11 mouse cellular contexts compared by ENCODE assay signal in the genomic region with DNA sequence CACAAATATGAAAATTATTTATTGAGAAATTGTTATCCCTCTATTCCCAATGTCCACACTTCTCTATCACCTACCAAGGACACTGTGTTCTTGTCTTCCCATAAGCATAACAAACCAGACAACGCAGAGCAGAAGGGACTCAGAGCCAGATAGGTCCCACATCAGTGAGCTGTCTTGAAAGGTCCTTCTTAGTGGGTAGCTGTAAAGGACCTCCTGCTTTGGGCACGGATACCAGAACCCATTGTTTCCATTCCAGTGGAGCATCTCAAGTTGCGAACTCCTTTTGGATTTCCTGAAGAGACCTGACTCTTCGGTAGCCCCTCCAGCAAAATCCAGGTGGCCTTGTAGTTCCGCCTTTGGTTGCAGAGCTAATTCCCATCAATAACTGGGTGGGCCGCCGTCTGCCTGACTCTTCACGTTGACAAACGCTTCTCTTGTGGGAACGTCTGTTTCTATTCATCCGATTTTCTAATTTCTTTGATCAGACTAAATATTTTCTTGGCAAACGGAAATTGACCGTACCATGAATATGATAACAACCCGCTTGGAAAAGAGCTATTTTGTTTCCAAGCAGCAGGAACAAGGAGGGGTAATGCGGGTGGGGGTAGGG. TPM values are rescaled to one million over a fixed set of nuclear protein-coding genes. Genes with fewer than 3 reads are reported as not detected.
DNase-seq lines count a peak whose midpoint lies in the region; ATAC-seq and TF ChIP-seq lines count a peak whose summit lies in the region.
"Had no signal": no experiment of that assay in that cellular context is flagged by ENCODE, and none has a peak within 500 bp of the region (broad histone marks: within the 10 kb centered on the region; RNA-seq: fewer than 3 reads in every experiment).

No protein-coding gene starts in this region.

- H3K4me1 ChIP-seq in forebrain, embryonic 10.5 days, result peaks cover 53% of the 10 kb centered on the region
- peaks cover 6% of the 10 kb centered on the region for H3K4me1 ChIP-seq in forebrain, embryonic 16.5 days (replicated peaks; ENCODE audit: control insufficient read depth, insufficient read depth, low read length)
- H3K4me1 ChIP-seq in intestine, embryonic 14.5 days (replicated peaks; ENCODE audit: control insufficient read depth, insufficient read depth, low read length), result no peaks in the 10 kb centered on the region
- H3K4me1 ChIP-seq in intestine, postnatal 0 days (replicated peaks; ENCODE audit: control insufficient read depth, insufficient read depth, low read length), result 0 out of 2 replicates have a peak, but pooled peaks cover 3% of the 10 kb centered on the region
- peaks cover 10% of the 10 kb centered on the region; the same call in 1 of the 2 replicates for H3K4me1 ChIP-seq in liver, embryonic 12.5 days

- H3K9me3 ChIP-seq in forebrain, embryonic 10.5 days, result no peaks in the 10 kb centered on the region
- H3K9me3 ChIP-seq in forebrain, embryonic 16.5 days (ENCODE audit: control insufficient read depth, low read length), result no peaks in the 10 kb centered on the region
- no peaks in the 10 kb centered on the region for H3K9me3 ChIP-seq in intestine, embryonic 14.5 days (ENCODE audit: control insufficient read depth, low read length)
- H3K9me3 ChIP-seq in intestine, postnatal 0 days (ENCODE audit: control insufficient read depth), result no peaks in the 10 kb centered on the region
- no peaks in the 10 kb centered on the region for H3K9me3 ChIP-seq in liver, embryonic 12.5 days (replicated peaks)
- H3K9me3 ChIP-seq: hindbrain, embryonic 15.5 days; stomach, embryonic 15.5 days had no signal

- no peak for TF ChIP-seq CTCF in intestine, postnatal 0 days (IDR thresholded peaks at IDR 0.05; ENCODE audit: low read depth)
- TF ChIP-seq CTCF in layer of hippocampus, adult 2 months (conservative IDR thresholded peaks at IDR 0.05), result no peak

- peak overlapping the region; percentile 57; the same call in 1 of the 2 replicates for H3K4me3 ChIP-seq in forebrain, embryonic 10.5 days
- H3K4me3 ChIP-seq in forebrain, embryonic 16.5 days (replicated peaks; ENCODE audit: low read length), result no peak overlapping the region
- no peak overlapping the region for H3K4me3 ChIP-seq in intestine, embryonic 14.5 days (ENCODE audit: low read depth, low read length)
- no peak overlapping the region for H3K4me3 ChIP-seq in intestine, postnatal 0 days (ENCODE audit: low read depth, low read length)
- no peak overlapping the region for H3K4me3 ChIP-seq in liver, embryonic 12.5 days
- no peak overlapping the region for H3K4me3 ChIP-seq in layer of hippocampus, adult 2 months

- H3K27me3 ChIP-seq in forebrain, embryonic 10.5 days (ENCODE audit: poor library complexity, severe bottlenecking), result peaks cover 84% of the 10 kb centered on the region
- H3K27me3 ChIP-seq in forebrain, embryonic 16.5 days (replicated peaks; ENCODE audit: control insufficient read depth, insufficient read depth, low read length), result peaks cover 69% of the 10 kb centered on the region
- H3K27me3 ChIP-seq in intestine, embryonic 14.5 days (replicated peaks; ENCODE audit: control insufficient read depth, insufficient read depth, low read length), result peaks cover 77% of the 10 kb centered on the region
- peaks cover 77% of the 10 kb centered on the region for H3K27me3 ChIP-seq in intestine, postnatal 0 days (replicated peaks; ENCODE audit: control insufficient read depth, insufficient read depth, low read length)
- peaks cover 90% of the 10 kb centered on the region for H3K27me3 ChIP-seq in liver, embryonic 12.5 days (replicated peaks)

- no peak overlapping the region for H3K27ac ChIP-seq in forebrain, embryonic 10.5 days
- no peak overlapping the region for H3K27ac ChIP-seq in forebrain, embryonic 16.5 days (ENCODE audit: low read length)
- H3K27ac ChIP-seq in intestine, embryonic 14.5 days (ENCODE audit: low read depth), result no peak overlapping the region
- H3K27ac ChIP-seq in intestine, postnatal 0 days (ENCODE audit: low read depth, low read length), result no peak overlapping the region
- H3K27ac ChIP-seq in liver, embryonic 12.5 days, result no peak overlapping the region
- no peak overlapping the region for H3K27ac ChIP-seq in layer of hippocampus, adult 2 months
- H3K27ac ChIP-seq: hindbrain, embryonic 15.5 days; stomach, embryonic 15.5 days had no signal

- no peaks in the 10 kb centered on the region for H3K36me3 ChIP-seq in forebrain, embryonic 10.5 days (replicated peaks)
- no peaks in the 10 kb centered on the region for H3K36me3 ChIP-seq in forebrain, embryonic 16.5 days (ENCODE audit: control insufficient read depth, insufficient read depth)
- H3K36me3 ChIP-seq in intestine, embryonic 14.5 days (ENCODE audit: control insufficient read depth, insufficient read depth, low read length), result no peaks in the 10 kb centered on the region
- no peaks in the 10 kb centered on the region for H3K36me3 ChIP-seq in intestine, postnatal 0 days (ENCODE audit: control insufficient read depth, insufficient read depth)
- H3K36me3 ChIP-seq in liver, embryonic 12.5 days, result no peaks in the 10 kb centered on the region
- H3K36me3 ChIP-seq: hindbrain, embryonic 15.5 days; stomach, embryonic 15.5 days had no signal

- 8% methylated on average over 15 of the region's 15 CpGs for WGBS in forebrain, embryonic 10.5 days
- 12% methylated on average over 15 of the region's 15 CpGs for WGBS in forebrain, embryonic 16.5 days
- 17% methylated on average over 15 of the region's 15 CpGs for WGBS in intestine, embryonic 14.5 days
- WGBS in intestine, postnatal 0 days, result 15% methylated on average over 15 of the region's 15 CpGs
- WGBS in liver, embryonic 12.5 days (ENCODE audit: insufficient replicate concordance), result 21% methylated on average over 15 of the region's 15 CpGs

- H3K4me2 ChIP-seq in forebrain, embryonic 16.5 days (ENCODE audit: low read length), result no peak overlapping the region
- no peak overlapping the region for H3K4me2 ChIP-seq in intestine, embryonic 14.5 days (ENCODE audit: low read length)
- no peak overlapping the region for H3K4me2 ChIP-seq in intestine, postnatal 0 days (replicated peaks; ENCODE audit: low read depth)
- H3K4me2 ChIP-seq in liver, embryonic 12.5 days, result peak overlapping the region; percentile 78

- ATAC-seq in forebrain, embryonic 16.5 days, result no peak
- no peak for ATAC-seq in intestine, embryonic 14.5 days (replicated peaks; ENCODE audit: low FRiP score, low TSS enrichment, low read depth)
- ATAC-seq in intestine, postnatal 0 days, result no peak
- no peak for ATAC-seq in liver, embryonic 12.5 days

- DNase-seq in forebrain, embryonic 10.5 days (ENCODE audit: extremely low spot score, low spot score), result peak; percentile 29
- peak; percentile 63 for DNase-seq in intestine, embryonic 14.5 days (ENCODE audit: low spot score)
- peak; percentile 48 for DNase-seq in embryo, embryonic 11 days
- DNase-seq in layer of hippocampus, adult 2 months (ENCODE audit: low spot score in 2 of 2), result no peak
- no peak for DNase-seq in ovary, postnatal 10 days (ENCODE audit: low spot score)
- DNase-seq: cerebellum, adult 8-10 months had no signal

- no peak overlapping the region for H3K9ac ChIP-seq in forebrain, embryonic 16.5 days (replicated peaks; ENCODE audit: low read depth, low read length)
- no peak overlapping the region for H3K9ac ChIP-seq in intestine, embryonic 14.5 days (ENCODE audit: low read length)
- H3K9ac ChIP-seq in intestine, postnatal 0 days (ENCODE audit: low read depth, low read length), result no peak overlapping the region
- no peak overlapping the region for H3K9ac ChIP-seq in liver, embryonic 12.5 days
- H3K9ac ChIP-seq: hindbrain, embryonic 15.5 days had no signal

RNA-seq across cellular contexts. Expression of gene Six1, which starts 1.0 kb away (rescaled TPM):
- 10.7 and 11.4 TPM in 2 replicates for polyA plus RNA-seq in forebrain, embryonic 10.5 days (2016; fragmentation: Nextera tagmentation; extraction: Ambion mirVana)
- 0.46 and 0.97 TPM in 2 replicates for polyA plus RNA-seq in forebrain, embryonic 16.5 days (2015; fragmentation: Nextera tagmentation; extraction: Ambion mirVana)
- polyA plus RNA-seq in intestine, embryonic 14.5 days (2014; fragmentation: Nextera tagmentation; extraction: Ambion mirVana), result not detected in 2 replicates
- not detected in 2 replicates for polyA plus RNA-seq in intestine, postnatal 0 days (2015; fragmentation: Nextera tagmentation; extraction: Ambion mirVana)
- 0.19 and 1.1 TPM in 2 replicates for polyA plus RNA-seq in liver, embryonic 12.5 days (2016; fragmentation: Nextera tagmentation; extraction: Ambion mirVana)
- total RNA-seq in layer of hippocampus, adult 2 months (2021), result under 1 TPM; 0.18 to 0.20 TPM

RNA-seq across cellular contexts. Expression of gene Six4, which starts 58.6 kb away (rescaled TPM):
- polyA plus RNA-seq in forebrain, embryonic 10.5 days (2016; fragmentation: Nextera tagmentation; extraction: Ambion mirVana), result 7.0 and 7.6 TPM in 2 replicates
- 0.38 and 0.55 TPM in 2 replicates for polyA plus RNA-seq in forebrain, embryonic 16.5 days (2015; fragmentation: Nextera tagmentation; extraction: Ambion mirVana)
- 0.74 and 0.83 TPM in 2 replicates for polyA plus RNA-seq in intestine, embryonic 14.5 days (2014; fragmentation: Nextera tagmentation; extraction: Ambion mirVana)
- 0.03 and 0.05 TPM in 2 replicates for polyA plus RNA-seq in intestine, postnatal 0 days (2015; fragmentation: Nextera tagmentation; extraction: Ambion mirVana)
- polyA plus RNA-seq in liver, embryonic 12.5 days (2016; fragmentation: Nextera tagmentation; extraction: Ambion mirVana), result 0.18 and 0.29 TPM in 2 replicates
- 1 to 10 TPM in 1 of 2 experiments, under 1 TPM in 1; 0.77 to 1.0 TPM for total RNA-seq in layer of hippocampus, adult 2 months (2021)

Comparison
In these comparisons a context has a peak if more than half of its experiments do, and no peak if none do; other contexts are left out.
1. DNase-seq: peak in forebrain, embryonic 10.5 days (single experiment), intestine, embryonic 14.5 days (single experiment) and embryo, embryonic 11 days (single experiment); none in layer of hippocampus, adult 2 months (0 of 2) and ovary, postnatal 10 days (single experiment).